Mouse (Mus musculus) midbrain, embryonic 14.5 days (tissue): ENCODE results near the gene Bcr. TPM values are rescaled to one million over a fixed set of nuclear protein-coding genes. Genes with fewer than 3 reads are reported as not detected.

Experiments used
- ATAC-seq: fragments of 200-750 bp; cut with Nextera tagmentation; 2 replicates; pipeline ENCODE4 v1.8.0; 2017; ENCODE audit warnings: moderate number of reproducible peaks, moderate library complexity; ENCODE audit not compliant: low FRiP score, low TSS enrichment
- DNase-seq: peaks from one replicate; pipeline ENCODE4 v3.0.0-alpha.2; 2015
- H3K27ac ChIP-seq: fragments of 300-500 bp; sonication (generic); replicated peaks from 2 replicates; pipeline ENCODE4 v1.5.1; 2014; ENCODE audit warnings: mild to moderate bottlenecking, low read depth, low read length, moderate library complexity
- H3K27me3 ChIP-seq: fragments of 300-500 bp; sonication (generic); 2 replicates; pipeline ENCODE4 v1.6.1; 2014; ENCODE audit warnings: low read length, control low read depth, mixed read lengths; ENCODE audit not compliant: control insufficient read depth, insufficient read depth
- H3K36me3 ChIP-seq: fragments of 300-500 bp; sonication (generic); 2 replicates; pipeline ENCODE4 v1.6.1; 2014; ENCODE audit warnings: low read length, control low read depth; ENCODE audit not compliant: control insufficient read depth, insufficient read depth
- H3K4me1 ChIP-seq: fragments of 300-500 bp; sonication (generic); 2 replicates; pipeline ENCODE4 v1.6.1; 2014; ENCODE audit warnings: mild to moderate bottlenecking, antibody characterized with exemption, low read length, control low read depth; ENCODE audit not compliant: control insufficient read depth, insufficient read depth
- H3K4me2 ChIP-seq: fragments of 300-500 bp; sonication (generic); 2 replicates; pipeline ENCODE4 v1.6.1; 2014; ENCODE audit warnings: mild to moderate bottlenecking, low read length, moderate library complexity
- H3K4me3 ChIP-seq: fragments of 300-500 bp; sonication (generic); replicated peaks from 2 replicates; pipeline ENCODE4 v1.5.1; 2014; ENCODE audit warnings: low read depth, low read length
- H3K9ac ChIP-seq: fragments of 300-500 bp; sonication (generic); replicated peaks from 2 replicates; pipeline ENCODE4 v1.6.1; 2014; ENCODE audit warnings: mild to moderate bottlenecking, low read length, moderate library complexity
- H3K9me3 ChIP-seq: fragments of 300-500 bp; sonication (generic); 2 replicates; pipeline ENCODE4 v1.6.1; 2016; ENCODE audit warnings: low read length, control low read depth, mixed read lengths; ENCODE audit not compliant: control insufficient read depth
- WGBS: fragments of 180-500 bp; shearing (Covaris S2); extraction: QIAGEN DNeasy Blood & Tissue Kit; methylation state at CpG from one replicate; pipeline ENCODE4 v1.1.7; 2014; 5-methylcytosine and 5-hydroxymethylcytosine counted together
- polyA plus RNA-seq: library from polyadenylated mRNA; unstranded; fragments of >200 nt; fragmentation: Nextera tagmentation; extraction: Ambion mirVana; gene quantifications from 2 replicates; pipeline ENCODE4 v1.2.1, GENCODE M21; 2014

Gene Bcr
- polyA plus RNA-seq, 1 experiment from 2014 or later: 22.8 TPM

DNA sequence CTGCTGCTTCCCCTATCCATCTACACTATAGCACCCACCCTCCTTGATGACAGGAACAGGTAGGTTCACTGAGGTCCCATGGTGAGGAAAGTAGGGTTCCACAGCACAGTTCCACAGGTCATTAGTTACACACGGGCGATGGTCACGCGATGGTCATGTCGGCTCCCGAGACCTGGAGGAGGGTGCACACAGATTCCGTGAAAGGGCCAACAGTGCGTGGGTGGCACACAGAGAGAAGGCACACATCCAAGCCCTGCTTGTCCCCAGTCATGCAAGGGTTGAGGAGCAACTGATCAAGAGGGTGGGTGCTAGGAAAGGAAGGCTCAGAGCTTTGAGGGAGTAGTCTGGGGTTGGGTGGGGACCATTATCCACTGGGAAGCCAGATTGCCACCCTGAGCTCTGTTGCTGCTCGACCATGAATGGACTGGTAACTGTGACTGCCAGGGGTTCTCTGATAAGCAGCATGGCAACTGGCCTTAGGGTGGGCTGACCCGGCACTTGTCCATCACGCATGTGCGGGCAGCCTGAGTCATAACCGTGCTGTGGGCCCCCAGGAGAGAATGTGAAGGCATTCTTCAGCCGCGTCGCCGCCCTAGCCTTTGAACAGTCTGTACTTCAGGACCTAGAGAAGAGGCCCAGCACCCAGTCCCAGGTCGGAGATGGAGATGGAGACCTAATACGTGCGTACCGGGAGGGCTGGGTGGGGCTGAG is 8.9 kb upstream of the Bcr start:
- Histone ChIP-seq H3K9me3 (no peaks in the 10 kb centered on the region), H3K36me3 (no peaks in the 10 kb centered on the region), H3K4me3 (no peak overlapping the region), H3K9ac (no peak overlapping the region), H3K27ac (no peak overlapping the region), H3K27me3 (no peaks in the 10 kb centered on the region), H3K4me1 (peaks cover 11% of the 10 kb centered on the region), H3K4me2 (no peak overlapping the region)
- 93% methylated on average over 21 of the region's 21 CpGs for WGBS
- no peak for DNase-seq
- ATAC-seq: no peak

DNA sequence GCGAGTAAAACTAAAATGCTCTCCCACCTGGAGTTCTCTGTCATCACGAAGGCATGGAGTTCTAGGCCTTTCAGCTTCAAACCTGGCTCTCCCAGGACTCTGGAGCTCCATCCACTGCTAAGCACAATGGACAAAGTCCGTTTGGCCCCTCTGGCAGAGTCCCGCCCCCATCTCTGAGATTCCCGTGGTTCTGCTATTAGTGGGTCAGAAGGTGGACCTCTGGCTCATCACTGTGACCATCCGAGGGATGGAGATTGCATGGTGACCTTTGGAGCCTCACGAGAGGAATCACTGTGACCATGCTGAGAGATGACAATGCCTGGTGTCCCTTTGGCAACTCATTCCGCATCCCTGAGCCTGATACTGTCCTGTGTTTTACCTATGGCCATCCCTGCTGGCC is 7.5 kb upstream of the Bcr start:
- Histone ChIP-seq H3K4me1 (peaks cover 17% of the 10 kb centered on the region), H3K9ac (no peak overlapping the region), H3K36me3 (no peaks in the 10 kb centered on the region), H3K9me3 (no peaks in the 10 kb centered on the region), H3K4me2 (no peak overlapping the region), H3K27me3 (no peaks in the 10 kb centered on the region), H3K4me3 (no peak overlapping the region), H3K27ac (no peak overlapping the region)
- WGBS: 79% methylated on average over 8 of the region's 8 CpGs
- ATAC-seq (no peak), DNase-seq (no peak)

DNA sequence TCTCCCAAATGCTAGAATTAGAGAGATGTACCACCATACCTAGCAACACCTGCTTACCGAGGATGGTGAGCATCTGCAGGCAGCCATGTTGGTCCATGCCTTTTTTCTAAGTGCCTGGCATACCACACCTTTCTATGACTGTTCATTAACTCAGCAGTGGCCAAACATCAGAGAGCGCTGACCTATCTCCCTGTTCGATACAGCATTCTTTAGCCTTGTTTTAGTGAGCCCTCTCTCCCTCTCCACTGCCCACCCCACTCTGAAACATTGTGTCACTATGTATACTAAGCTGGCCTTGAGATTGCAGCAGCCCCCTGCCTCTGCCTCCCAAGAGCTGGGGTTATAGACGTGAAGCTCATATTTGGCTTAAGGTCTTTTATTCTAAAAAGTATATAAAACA is 6.7 kb upstream of the Bcr start:
- H3K9me3 ChIP-seq: no peaks in the 10 kb centered on the region
- no peaks in the 10 kb centered on the region for H3K36me3 ChIP-seq
- no peak overlapping the region for H3K9ac ChIP-seq
- no peaks in the 10 kb centered on the region for H3K27me3 ChIP-seq
- H3K4me1 ChIP-seq: peaks cover 17% of the 10 kb centered on the region
- no peak for DNase-seq
- H3K4me2 ChIP-seq: no peak overlapping the region
- H3K27ac ChIP-seq: no peak overlapping the region
- 87% methylated on average over 4 of the region's 4 CpGs for WGBS
- no peak overlapping the region for H3K4me3 ChIP-seq
- ATAC-seq: no peak

DNA sequence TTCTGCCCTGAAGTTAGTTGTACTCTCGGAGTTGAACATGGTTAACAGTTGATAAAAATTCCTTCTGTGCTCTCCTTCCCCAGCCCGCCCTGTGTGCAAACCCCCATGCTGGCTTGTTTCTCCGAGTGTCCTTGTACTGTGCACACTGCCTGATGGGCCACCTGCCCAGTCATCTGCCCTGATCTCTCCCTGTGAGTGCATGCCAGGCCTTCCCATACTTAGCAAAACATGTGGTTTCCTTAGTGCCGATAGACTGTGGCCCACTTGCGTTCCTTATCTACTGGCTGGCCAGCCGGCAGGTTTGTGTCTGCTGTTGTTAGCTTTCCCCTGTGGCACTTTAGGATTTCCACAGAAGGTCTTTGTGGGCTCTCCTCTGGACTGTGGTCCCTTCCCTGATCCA is 6.3 kb upstream of the Bcr start:
- ATAC-seq (no peak), DNase-seq (no peak)
- WGBS: 81% methylated on average over 6 of the region's 6 CpGs

DNA sequence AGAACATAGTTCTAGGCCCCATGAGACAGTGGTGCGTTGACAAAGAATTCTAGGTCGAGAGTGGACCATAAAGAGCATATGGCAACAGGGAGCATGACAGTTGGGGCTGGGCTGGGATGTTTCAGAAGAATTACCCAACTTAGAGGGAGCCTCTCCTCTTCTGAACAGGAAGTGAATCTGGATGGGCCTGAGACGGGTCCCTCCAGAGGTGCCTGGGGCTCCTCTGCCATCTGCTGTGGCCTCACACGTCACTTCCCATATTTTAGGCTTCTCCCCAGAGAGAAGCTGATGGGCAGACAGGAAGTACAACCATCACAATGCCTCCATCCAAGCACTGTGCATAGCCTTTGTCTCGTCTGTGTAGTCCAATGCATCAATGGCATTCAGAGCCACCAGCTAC is 4.7 kb upstream of the Bcr start:
- ATAC-seq: no peak
- Histone ChIP-seq H3K27ac (peak overlapping the region; percentile 63), H3K9ac (no peak overlapping the region), H3K4me1 (peaks cover 24% of the 10 kb centered on the region), H3K4me3 (no peak overlapping the region), H3K36me3 (no peaks in the 10 kb centered on the region), H3K4me2 (no peak overlapping the region), H3K9me3 (no peaks in the 10 kb centered on the region), H3K27me3 (no peaks in the 10 kb centered on the region)
- WGBS: 50% methylated on average over 5 of the region's 5 CpGs
- DNase-seq: no peak

More for the DNA sequence above, 6.3 kb upstream of the Bcr start:
- Histone ChIP-seq H3K9ac (no peak overlapping the region), H3K4me3 (no peak overlapping the region), H3K27me3 (no peaks in the 10 kb centered on the region), H3K4me2 (no peak overlapping the region), H3K9me3 (no peaks in the 10 kb centered on the region), H3K36me3 (no peaks in the 10 kb centered on the region), H3K27ac (no peak overlapping the region), H3K4me1 (peaks cover 17% of the 10 kb centered on the region)

DNA sequence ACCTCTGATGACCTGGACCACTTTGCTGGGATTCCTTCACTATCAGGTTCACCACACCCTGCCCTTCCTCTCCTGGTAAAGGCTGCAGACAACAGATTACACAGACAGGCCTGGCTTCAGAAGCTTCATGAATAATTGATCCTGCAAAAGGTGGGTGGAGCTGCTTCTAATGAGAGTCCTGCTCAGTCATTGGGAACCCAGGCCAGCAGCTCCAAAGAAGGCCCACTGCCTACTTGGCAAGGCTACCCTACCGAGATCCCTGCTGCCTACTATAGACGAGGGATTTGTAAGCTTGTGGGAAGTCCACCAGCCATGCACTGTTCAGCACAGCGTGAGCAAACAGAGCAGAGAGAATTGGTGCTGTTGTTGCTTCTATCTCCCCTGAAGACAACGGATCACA is 4.1 kb upstream of the Bcr start:
- ATAC-seq: peak; percentile 22; the same call in 1 of the 2 replicates
- H3K9ac ChIP-seq: no peak overlapping the region; the same call in 1 of the 2 replicates
- H3K27me3 ChIP-seq: no peaks in the 10 kb centered on the region
- no peaks in the 10 kb centered on the region for H3K9me3 ChIP-seq
- no peak overlapping the region for H3K4me3 ChIP-seq
- H3K4me2 ChIP-seq: no peak overlapping the region
- peaks cover 24% of the 10 kb centered on the region for H3K4me1 ChIP-seq
- WGBS: 3% methylated on average over 4 of the region's 4 CpGs
- H3K27ac ChIP-seq: peak overlapping the region; percentile 63
- no peaks in the 10 kb centered on the region for H3K36me3 ChIP-seq
- DNase-seq: peak; percentile 72

DNA sequence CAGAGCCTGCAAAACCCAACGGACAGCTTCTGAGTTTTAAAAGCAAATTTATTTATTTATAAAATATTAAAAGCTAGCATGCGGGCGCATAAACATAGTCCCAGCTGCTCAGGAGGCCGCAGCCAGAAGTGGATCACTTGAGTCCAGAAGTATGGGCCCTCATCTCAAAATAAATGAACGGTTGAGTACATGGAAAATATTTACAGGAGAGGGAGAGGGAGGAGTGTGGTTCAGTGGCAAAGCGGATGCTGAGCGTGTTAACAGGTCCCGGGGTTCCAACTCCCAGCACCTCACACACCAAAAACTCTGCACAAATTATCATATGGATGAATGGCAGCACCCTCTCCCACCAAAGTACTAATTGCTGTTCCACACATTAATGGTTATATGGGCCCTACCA is 2.1 kb upstream of the Bcr start:
- DNase-seq (no peak), ATAC-seq (no peak)
- H3K27me3 ChIP-seq: no peaks in the 10 kb centered on the region
- H3K4me1 ChIP-seq: peaks cover 43% of the 10 kb centered on the region
- H3K27ac ChIP-seq: no peak overlapping the region
- no peak overlapping the region for H3K9ac ChIP-seq
- H3K4me3 ChIP-seq: no peak overlapping the region
- no peaks in the 10 kb centered on the region for H3K9me3 ChIP-seq
- no peak overlapping the region for H3K4me2 ChIP-seq
- WGBS: 65% methylated on average over 8 of the region's 8 CpGs
- H3K36me3 ChIP-seq: no peaks in the 10 kb centered on the region

DNA sequence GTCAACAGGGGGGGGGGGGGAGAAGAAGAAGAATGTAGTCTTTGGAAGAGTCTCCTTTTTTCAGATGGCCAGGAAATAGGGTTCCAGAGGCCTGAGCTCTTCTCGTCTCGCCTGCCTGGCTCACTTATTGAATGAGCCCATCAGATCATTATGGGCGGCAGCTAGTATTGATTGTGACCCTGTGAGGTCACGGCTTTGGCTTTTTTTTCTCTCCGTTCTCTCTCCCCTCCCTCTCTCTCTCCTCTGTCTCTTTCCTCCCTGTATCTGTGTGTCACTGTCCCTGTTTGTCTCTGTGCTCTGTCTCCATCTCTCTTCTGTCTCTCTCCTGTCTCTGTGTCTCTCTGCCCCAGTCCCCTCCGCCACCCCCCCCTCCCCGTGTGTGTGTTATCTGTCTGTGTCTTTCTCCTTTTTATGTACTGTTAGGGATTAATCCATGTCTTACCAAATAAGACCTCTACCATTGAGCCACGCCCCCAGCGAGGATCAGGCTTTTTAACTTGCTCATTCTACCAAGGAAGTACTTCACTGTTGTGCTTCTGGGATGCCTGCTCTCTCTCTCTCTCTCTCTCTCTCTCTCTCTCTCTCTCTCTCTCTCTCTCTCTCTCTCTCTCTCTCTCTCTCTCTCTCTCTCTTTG is 1.5 kb upstream of the Bcr start:
- Histone ChIP-seq H3K27me3 (no peaks in the 10 kb centered on the region), H3K36me3 (no peaks in the 10 kb centered on the region), H3K4me3 (no peak overlapping the region), H3K4me1 (peaks cover 49% of the 10 kb centered on the region), H3K9ac (no peak overlapping the region), H3K4me2 (peak overlapping the region; percentile 99), H3K9me3 (no peaks in the 10 kb centered on the region), H3K27ac (no peak overlapping the region)
- ATAC-seq (no peak), DNase-seq (peak; percentile 47)
- 9% methylated on average over 9 of the region's 9 CpGs for WGBS

DNA sequence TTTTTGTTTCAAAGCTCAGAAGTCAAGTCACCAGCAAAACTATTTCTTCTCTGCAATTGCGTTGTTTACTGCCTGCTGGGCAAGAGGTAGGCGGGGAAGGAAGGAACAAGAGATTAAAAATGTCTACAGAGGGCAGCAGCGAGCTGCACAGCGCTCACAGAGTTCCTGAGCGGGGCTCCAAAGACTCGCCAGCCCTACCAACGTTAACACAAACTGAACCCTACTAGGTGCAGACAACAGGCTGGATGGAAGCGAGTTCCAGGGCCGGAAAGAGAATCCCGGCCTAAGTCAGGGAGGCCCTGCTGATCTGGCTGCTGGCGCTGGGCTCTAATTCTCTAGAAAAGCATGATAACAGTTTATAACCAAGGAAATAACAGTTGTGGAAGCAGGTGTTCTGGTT is 996 bp upstream of the Bcr start:
- no peaks in the 10 kb centered on the region for H3K9me3 ChIP-seq
- under 1% methylated on average over 11 of the region's 11 CpGs for WGBS
- peaks cover 54% of the 10 kb centered on the region for H3K4me1 ChIP-seq
- H3K4me2 ChIP-seq: peak overlapping the region; percentile 99
- H3K27ac ChIP-seq: peak overlapping the region; percentile 41; the same call in 1 of the 2 replicates
- ATAC-seq (no peak), DNase-seq (peak; percentile 89)
- H3K4me3 ChIP-seq: peak overlapping the region; percentile 87
- H3K36me3 ChIP-seq: no peaks in the 10 kb centered on the region
- H3K27me3 ChIP-seq: no peaks in the 10 kb centered on the region
- H3K9ac ChIP-seq: no peak overlapping the region
